Mouse (Mus musculus): ENCODE measurements around the gene Zbtb49. TPM values are rescaled to one million over a fixed set of nuclear protein-coding genes. Genes with fewer than 3 reads are reported as not detected.

Zbtb49 gene
- polyA plus RNA-seq, 1 experiment from 2014 or later = 9.2 TPM

GRCm38 (mm10) chr5:38205303-38205726 lies 14.9 kb downstream of the Zbtb49 start:
- H3K27ac ChIP-seq (ENCODE audit: low read depth, low read length) = no peak overlapping the region
- no peak overlapping the region for H3K4me2 ChIP-seq
- DNase-seq (ENCODE audit: low spot score) = no peak
- peaks cover 9% of the 10 kb centered on the region; the same call in 1 of the 2 replicates for H3K4me1 ChIP-seq (replicated peaks; ENCODE audit: control insufficient read depth, insufficient read depth, low read length)
- H3K36me3 ChIP-seq (ENCODE audit: control insufficient read depth, insufficient read depth, low read length) = peaks cover 16% of the 10 kb centered on the region
- H3K9ac ChIP-seq (ENCODE audit: low read depth, low read length) = no peak overlapping the region
- 85% methylated on average over 7 of the region's 7 CpGs for WGBS
- H3K27me3 ChIP-seq (replicated peaks; ENCODE audit: control insufficient read depth, insufficient read depth, low read length) = no peaks in the 10 kb centered on the region
- no peak for ATAC-seq (replicated peaks; ENCODE audit: low FRiP score)
- no peak overlapping the region for H3K4me3 ChIP-seq (ENCODE audit: low read depth, low read length)
- H3K9me3 ChIP-seq (ENCODE audit: control insufficient read depth, low read length) = no peaks in the 10 kb centered on the region

GRCm38 (mm10) chr5:38199686-38200085 lies 20.6 kb downstream of the Zbtb49 start:
- Histone ChIP-seq H3K9me3 (ENCODE audit: control insufficient read depth, low read length) (no peaks in the 10 kb centered on the region), H3K4me3 (ENCODE audit: low read depth, low read length) (no peak overlapping the region), H3K27me3 (replicated peaks; ENCODE audit: control insufficient read depth, insufficient read depth, low read length) (no peaks in the 10 kb centered on the region), H3K27ac (ENCODE audit: low read depth, low read length) (no peak overlapping the region), H3K9ac (ENCODE audit: low read depth, low read length) (no peak overlapping the region), H3K4me1 (replicated peaks; ENCODE audit: control insufficient read depth, insufficient read depth, low read length) (no peaks in the 10 kb centered on the region), H3K36me3 (ENCODE audit: control insufficient read depth, insufficient read depth, low read length) (peaks cover 12% of the 10 kb centered on the region), H3K4me2 (no peak overlapping the region)
- ATAC-seq (replicated peaks; ENCODE audit: low FRiP score) = no peak
- DNase-seq (ENCODE audit: low spot score) = no peak
- 98% methylated on average over 2 of the region's 2 CpGs for WGBS

GRCm38 (mm10) chr5:38197482-38197823 lies 22.8 kb downstream of the Zbtb49 start:
- Histone ChIP-seq H3K4me2 (no peak overlapping the region), H3K4me1 (replicated peaks; ENCODE audit: control insufficient read depth, insufficient read depth, low read length) (no peaks in the 10 kb centered on the region), H3K27ac (ENCODE audit: low read depth, low read length) (no peak overlapping the region), H3K9ac (ENCODE audit: low read depth, low read length) (no peak overlapping the region), H3K4me3 (ENCODE audit: low read depth, low read length) (no peak overlapping the region), H3K27me3 (replicated peaks; ENCODE audit: control insufficient read depth, insufficient read depth, low read length) (no peaks in the 10 kb centered on the region), H3K36me3 (ENCODE audit: control insufficient read depth, insufficient read depth, low read length) (peaks cover 7% of the 10 kb centered on the region; the same call in 1 of the 2 replicates), H3K9me3 (ENCODE audit: control insufficient read depth, low read length) (no peaks in the 10 kb centered on the region)
- peak; percentile 42; the same call in 1 of the 2 replicates for ATAC-seq (replicated peaks; ENCODE audit: low FRiP score)
- peak; percentile 76 for DNase-seq (ENCODE audit: low spot score)
- 23% methylated on average over 7 of the region's 7 CpGs for WGBS

- DNase-seq (ENCODE audit: low spot score) = no peak
- Histone ChIP-seq H3K27ac (ENCODE audit: low read depth, low read length) (no peak overlapping the region), H3K27me3 (replicated peaks; ENCODE audit: control insufficient read depth, insufficient read depth, low read length) (no peaks in the 10 kb centered on the region), H3K9ac (ENCODE audit: low read depth, low read length) (no peak overlapping the region), H3K36me3 (ENCODE audit: control insufficient read depth, insufficient read depth, low read length) (peaks cover 7% of the 10 kb centered on the region; the same call in 1 of the 2 replicates), H3K4me2 (no peak overlapping the region), H3K4me1 (replicated peaks; ENCODE audit: control insufficient read depth, insufficient read depth, low read length) (no peaks in the 10 kb centered on the region), H3K9me3 (ENCODE audit: control insufficient read depth, low read length) (no peaks in the 10 kb centered on the region), H3K4me3 (ENCODE audit: low read depth, low read length) (no peak overlapping the region)
- ATAC-seq (replicated peaks; ENCODE audit: low FRiP score) = no peak
- WGBS = 68% methylated on average over 5 of the region's 5 CpGs
These were observed 23.3 kb downstream of the Zbtb49 start for GRCm38 (mm10) chr5:38196821-38197481.

GRCm38 (mm10) chr5:38195941-38196340 lies 24.3 kb downstream of the Zbtb49 start:
- no peak for ATAC-seq (replicated peaks; ENCODE audit: low FRiP score)

GRCm38 (mm10) chr5:38194946-38195345 lies 25.3 kb downstream of the Zbtb49 start:
- Histone ChIP-seq H3K36me3 (ENCODE audit: control insufficient read depth, insufficient read depth, low read length) (no peaks in the 10 kb centered on the region), H3K9me3 (ENCODE audit: control insufficient read depth, low read length) (no peaks in the 10 kb centered on the region), H3K4me1 (replicated peaks; ENCODE audit: control insufficient read depth, insufficient read depth, low read length) (no peaks in the 10 kb centered on the region), H3K27ac (ENCODE audit: low read depth, low read length) (no peak overlapping the region), H3K4me2 (no peak overlapping the region), H3K4me3 (ENCODE audit: low read depth, low read length) (no peak overlapping the region), H3K27me3 (replicated peaks; ENCODE audit: control insufficient read depth, insufficient read depth, low read length) (no peaks in the 10 kb centered on the region), H3K9ac (ENCODE audit: low read depth, low read length) (no peak overlapping the region)
- DNase-seq (ENCODE audit: low spot score) = no peak
- WGBS = 32% methylated on average over 2 of the region's 2 CpGs
- no peak for ATAC-seq (replicated peaks; ENCODE audit: low FRiP score)

More at GRCm38 (mm10) chr5:38195941-38196340, 24.3 kb downstream of the Zbtb49 start:
- H3K9me3 ChIP-seq (ENCODE audit: control insufficient read depth, low read length) = no peaks in the 10 kb centered on the region
- peaks cover 4% of the 10 kb centered on the region; the same call in 1 of the 2 replicates for H3K36me3 ChIP-seq (ENCODE audit: control insufficient read depth, insufficient read depth, low read length)
- no peak overlapping the region for H3K4me3 ChIP-seq (ENCODE audit: low read depth, low read length)
- no peak overlapping the region for H3K27ac ChIP-seq (ENCODE audit: low read depth, low read length)
- no peaks in the 10 kb centered on the region for H3K4me1 ChIP-seq (replicated peaks; ENCODE audit: control insufficient read depth, insufficient read depth, low read length)
- no peaks in the 10 kb centered on the region for H3K27me3 ChIP-seq (replicated peaks; ENCODE audit: control insufficient read depth, insufficient read depth, low read length)
- no peak overlapping the region for H3K9ac ChIP-seq (ENCODE audit: low read depth, low read length)
- H3K4me2 ChIP-seq = no peak overlapping the region
- DNase-seq (ENCODE audit: low spot score) = no peak

GRCm38 (mm10) chr5:38190907-38191306 lies 29.4 kb downstream of the Zbtb49 start:
- DNase-seq (ENCODE audit: low spot score) (no peak), ATAC-seq (replicated peaks; ENCODE audit: low FRiP score) (no peak)
- no peak overlapping the region for H3K4me3 ChIP-seq (ENCODE audit: low read depth, low read length)
- H3K9ac ChIP-seq (ENCODE audit: low read depth, low read length) = no peak overlapping the region
- H3K4me2 ChIP-seq = no peak overlapping the region
- H3K27ac ChIP-seq (ENCODE audit: low read depth, low read length) = no peak overlapping the region
- 89% methylated on average over 3 of the region's 3 CpGs for WGBS
- no peaks in the 10 kb centered on the region for H3K9me3 ChIP-seq (ENCODE audit: control insufficient read depth, low read length)
- H3K27me3 ChIP-seq (replicated peaks; ENCODE audit: control insufficient read depth, insufficient read depth, low read length) = no peaks in the 10 kb centered on the region
- no peaks in the 10 kb centered on the region for H3K4me1 ChIP-seq (replicated peaks; ENCODE audit: control insufficient read depth, insufficient read depth, low read length)
- no peaks in the 10 kb centered on the region for H3K36me3 ChIP-seq (ENCODE audit: control insufficient read depth, insufficient read depth, low read length)

- Histone ChIP-seq H3K9ac (ENCODE audit: low read depth, low read length) (no peak overlapping the region), H3K4me1 (replicated peaks; ENCODE audit: control insufficient read depth, insufficient read depth, low read length) (no peaks in the 10 kb centered on the region), H3K27ac (ENCODE audit: low read depth, low read length) (no peak overlapping the region), H3K4me2 (no peak overlapping the region), H3K27me3 (replicated peaks; ENCODE audit: control insufficient read depth, insufficient read depth, low read length) (no peaks in the 10 kb centered on the region; the same call in 1 of the 2 replicates), H3K4me3 (ENCODE audit: low read depth, low read length) (no peak overlapping the region), H3K9me3 (ENCODE audit: control insufficient read depth, low read length) (no peaks in the 10 kb centered on the region), H3K36me3 (ENCODE audit: control insufficient read depth, insufficient read depth, low read length) (no peaks in the 10 kb centered on the region)
- DNase-seq (ENCODE audit: low spot score) = no peak
- 89% methylated on average over 2 of the region's 2 CpGs for WGBS
- ATAC-seq (replicated peaks; ENCODE audit: low FRiP score) = no peak
These were observed 33.3 kb downstream of the Zbtb49 start for GRCm38 (mm10) chr5:38187006-38187405.

- ATAC-seq (replicated peaks; ENCODE audit: low FRiP score) (no peak), DNase-seq (ENCODE audit: low spot score) (no peak)
- Histone ChIP-seq H3K4me3 (ENCODE audit: low read depth, low read length) (no peak overlapping the region), H3K9me3 (ENCODE audit: control insufficient read depth, low read length) (no peaks in the 10 kb centered on the region), H3K9ac (ENCODE audit: low read depth, low read length) (no peak overlapping the region), H3K27me3 (replicated peaks; ENCODE audit: control insufficient read depth, insufficient read depth, low read length) (no peaks in the 10 kb centered on the region; the same call in 1 of the 2 replicates), H3K4me1 (replicated peaks; ENCODE audit: control insufficient read depth, insufficient read depth, low read length) (no peaks in the 10 kb centered on the region), H3K27ac (ENCODE audit: low read depth, low read length) (no peak overlapping the region), H3K4me2 (no peak overlapping the region), H3K36me3 (ENCODE audit: control insufficient read depth, insufficient read depth, low read length) (no peaks in the 10 kb centered on the region)
- WGBS = 76% methylated on average over 6 of the region's 6 CpGs
These were observed 35.5 kb downstream of the Zbtb49 start for GRCm38 (mm10) chr5:38184688-38185285.
